Mouse (Mus musculus): ENCODE data around the gene Ccdc69. TPM values are rescaled to one million over a fixed set of nuclear protein-coding genes. Genes with fewer than 3 reads are reported as not detected.

Gene Ccdc69
- polyA plus RNA-seq, 1 experiment from 2014 or later = 1.7 TPM

GRCm38 (mm10) chr11:55109521-55110300 lies 31.8 kb upstream of the Ccdc69 start:
- 85% methylated on average over 7 of the region's 7 CpGs for WGBS
- peaks cover 8% of the 10 kb centered on the region; the same call in 1 of the 2 replicates for H3K36me3 ChIP-seq
- ATAC-seq (ENCODE audit: insufficient number of reproducible peaks, low FRiP score, low TSS enrichment, low read depth) = no peak

DNA sequence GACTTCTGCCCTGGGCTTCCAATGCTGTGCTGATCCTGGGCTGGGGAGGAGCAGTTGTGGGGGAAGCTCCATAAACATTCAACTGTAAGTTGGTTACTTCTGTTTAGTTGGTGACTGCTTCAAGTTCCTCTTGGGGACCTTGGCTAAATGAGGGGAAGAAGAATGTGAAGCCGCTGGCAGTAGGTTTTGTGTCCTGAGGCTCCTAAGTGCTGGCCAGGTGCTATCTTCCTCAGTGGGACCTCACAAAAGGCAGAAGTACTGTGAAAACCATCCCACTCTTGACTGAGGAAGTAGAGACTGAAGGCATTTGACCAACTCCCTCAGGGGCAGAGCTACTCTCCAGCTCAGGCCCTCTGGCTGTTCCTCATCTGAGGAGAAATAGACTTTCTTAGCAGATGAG lies 28.7 kb upstream of the Ccdc69 start:
- WGBS = 90% methylated on average over 1 of the region's 1 CpGs
- no peak overlapping the region for H3K9ac ChIP-seq
- peaks cover 12% of the 10 kb centered on the region for H3K4me1 ChIP-seq
- no peaks in the 10 kb centered on the region for H3K27me3 ChIP-seq
- H3K4me3 ChIP-seq = no peak overlapping the region
- H3K36me3 ChIP-seq = peaks cover 8% of the 10 kb centered on the region; the same call in 1 of the 2 replicates
- ATAC-seq (ENCODE audit: insufficient number of reproducible peaks, low FRiP score, low TSS enrichment, low read depth) = no peak
- no peak overlapping the region for H3K4me2 ChIP-seq
- no peaks in the 10 kb centered on the region for H3K9me3 ChIP-seq
- no peak overlapping the region for H3K27ac ChIP-seq

More at GRCm38 (mm10) chr11:55109521-55110300, 31.8 kb upstream of the Ccdc69 start:
- no peak overlapping the region for H3K9ac ChIP-seq
- H3K4me3 ChIP-seq = no peak overlapping the region
- no peaks in the 10 kb centered on the region for H3K27me3 ChIP-seq
- H3K27ac ChIP-seq = peak overlapping the region; percentile 52; the same call in 1 of the 2 replicates
- peaks cover 12% of the 10 kb centered on the region for H3K4me1 ChIP-seq
- H3K4me2 ChIP-seq = no peak overlapping the region
- H3K9me3 ChIP-seq = no peaks in the 10 kb centered on the region

- Histone ChIP-seq H3K4me1 (peaks cover 5% of the 10 kb centered on the region), H3K27me3 (no peaks in the 10 kb centered on the region), H3K36me3 (peaks cover 8% of the 10 kb centered on the region; the same call in 1 of the 2 replicates), H3K4me2 (no peak overlapping the region), H3K27ac (no peak overlapping the region), H3K4me3 (no peak overlapping the region), H3K9ac (no peak overlapping the region), H3K9me3 (no peaks in the 10 kb centered on the region)
- WGBS = 76% methylated on average over 4 of the region's 4 CpGs
- ATAC-seq (ENCODE audit: insufficient number of reproducible peaks, low FRiP score, low TSS enrichment, low read depth) = no peak
Observed at GRCm38 (mm10) chr11:55105389-55105788, 27.5 kb upstream of the Ccdc69 start.

DNA sequence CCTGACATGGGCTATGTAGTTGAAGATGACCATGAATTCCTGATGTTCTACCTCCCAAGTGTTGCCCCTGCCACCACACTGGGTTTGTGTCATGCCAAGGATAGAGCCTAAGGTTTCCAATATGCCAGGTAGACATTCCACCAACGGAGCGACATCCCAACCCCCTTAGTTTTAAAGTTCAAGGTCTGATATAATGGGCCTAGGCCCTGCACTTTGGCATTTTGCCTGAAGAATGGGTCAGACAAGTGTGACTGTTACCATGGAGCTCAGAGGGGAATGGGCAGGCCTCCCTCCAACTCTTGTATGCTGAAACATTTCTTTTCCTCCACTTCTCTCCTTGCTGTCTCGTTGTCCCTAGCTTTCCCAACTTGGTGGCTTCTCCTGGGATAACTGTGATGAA lies 25.3 kb upstream of the Ccdc69 start:
- Histone ChIP-seq H3K36me3 (peaks cover 5% of the 10 kb centered on the region; the same call in 1 of the 2 replicates), H3K9ac (no peak overlapping the region), H3K27me3 (no peaks in the 10 kb centered on the region), H3K4me2 (no peak overlapping the region), H3K4me3 (no peak overlapping the region), H3K27ac (no peak overlapping the region), H3K4me1 (peaks cover 5% of the 10 kb centered on the region), H3K9me3 (no peaks in the 10 kb centered on the region)
- no peak for ATAC-seq (ENCODE audit: insufficient number of reproducible peaks, low FRiP score, low TSS enrichment, low read depth)
- WGBS = 88% methylated on average over 3 of the region's 3 CpGs

GRCm38 (mm10) chr11:55102015-55102414 lies 24.1 kb upstream of the Ccdc69 start:
- Histone ChIP-seq H3K4me1 (peaks cover 9% of the 10 kb centered on the region), H3K36me3 (peaks cover 5% of the 10 kb centered on the region; the same call in 1 of the 2 replicates), H3K9ac (no peak overlapping the region), H3K9me3 (no peaks in the 10 kb centered on the region), H3K27ac (no peak overlapping the region), H3K4me3 (no peak overlapping the region), H3K27me3 (no peaks in the 10 kb centered on the region), H3K4me2 (no peak overlapping the region)
- no peak for ATAC-seq (ENCODE audit: insufficient number of reproducible peaks, low FRiP score, low TSS enrichment, low read depth)
- 86% methylated on average over 3 of the region's 3 CpGs for WGBS

DNA sequence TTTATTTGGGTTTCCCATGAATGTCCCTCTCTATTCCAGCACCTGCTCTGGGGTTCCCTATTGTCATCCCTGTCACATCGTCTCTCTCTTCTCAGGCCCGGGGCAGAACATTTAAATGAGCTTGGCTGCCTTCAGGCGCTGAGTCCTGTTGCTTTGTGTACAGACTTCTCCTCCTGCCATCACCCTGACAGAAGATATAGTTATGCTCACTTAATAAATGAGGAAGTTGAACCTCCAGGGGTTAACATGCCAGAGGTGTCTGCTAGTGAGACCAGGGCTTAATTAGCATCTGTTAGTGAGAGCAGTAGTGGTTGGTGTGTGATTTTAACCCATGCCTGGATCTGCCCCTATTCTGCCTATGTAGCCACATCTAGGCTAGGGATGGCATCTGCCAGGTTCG lies 21.9 kb upstream of the Ccdc69 start:
- Histone ChIP-seq H3K4me1 (peaks cover 9% of the 10 kb centered on the region), H3K27ac (no peak overlapping the region), H3K9ac (no peak overlapping the region), H3K4me2 (no peak overlapping the region), H3K27me3 (no peaks in the 10 kb centered on the region), H3K36me3 (no peaks in the 10 kb centered on the region), H3K9me3 (no peaks in the 10 kb centered on the region), H3K4me3 (no peak overlapping the region)
- no peak for ATAC-seq (ENCODE audit: insufficient number of reproducible peaks, low FRiP score, low TSS enrichment, low read depth)
- 56% methylated on average over 4 of the region's 4 CpGs for WGBS

DNA sequence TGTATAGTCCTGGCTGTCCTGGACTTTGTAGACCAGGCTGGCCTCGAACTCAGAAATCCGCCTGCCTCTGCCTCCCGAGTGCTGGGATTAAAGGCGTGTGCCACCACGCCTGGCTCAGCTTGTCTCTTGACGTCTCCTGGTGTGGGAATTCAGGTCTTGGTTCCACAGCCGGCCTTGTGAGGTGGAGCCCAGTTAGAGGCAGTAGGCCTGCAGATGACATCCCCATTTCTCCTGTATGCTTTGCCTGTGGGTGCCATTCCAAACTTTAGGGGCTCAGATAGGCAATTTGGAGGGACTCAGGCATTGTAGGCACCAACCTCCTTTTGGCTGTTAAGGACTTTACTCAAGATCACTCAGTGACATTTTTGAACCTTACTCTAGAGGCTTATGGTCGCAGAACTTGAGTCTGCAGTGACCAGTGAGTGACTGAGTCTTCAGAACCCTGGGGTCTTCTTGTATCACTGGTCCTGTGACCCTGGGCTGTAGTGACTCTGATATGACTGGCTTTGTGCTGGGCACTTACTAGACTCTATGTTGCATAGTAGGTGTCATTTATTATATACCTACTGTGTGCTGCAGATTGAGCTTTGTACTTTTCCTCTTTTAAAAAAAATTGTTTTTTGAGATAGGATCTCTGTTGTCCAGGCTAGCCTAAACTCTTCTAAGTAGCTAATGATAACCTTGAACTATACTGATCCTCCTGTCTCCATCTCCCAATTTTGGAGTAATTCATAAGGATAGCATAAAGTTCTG lies 21.3 kb upstream of the Ccdc69 start:
- peaks cover 9% of the 10 kb centered on the region for H3K4me1 ChIP-seq
- peak overlapping the region; percentile 84; the same call in 1 of the 2 replicates for H3K4me2 ChIP-seq
- no peaks in the 10 kb centered on the region for H3K27me3 ChIP-seq
- H3K9ac ChIP-seq = no peak overlapping the region
- ATAC-seq (ENCODE audit: insufficient number of reproducible peaks, low FRiP score, low TSS enrichment, low read depth) = no peak
- 91% methylated on average over 8 of the region's 8 CpGs for WGBS
- no peak overlapping the region for H3K27ac ChIP-seq
- H3K36me3 ChIP-seq = no peaks in the 10 kb centered on the region
- H3K4me3 ChIP-seq = no peak overlapping the region
- H3K9me3 ChIP-seq = no peaks in the 10 kb centered on the region

DNA sequence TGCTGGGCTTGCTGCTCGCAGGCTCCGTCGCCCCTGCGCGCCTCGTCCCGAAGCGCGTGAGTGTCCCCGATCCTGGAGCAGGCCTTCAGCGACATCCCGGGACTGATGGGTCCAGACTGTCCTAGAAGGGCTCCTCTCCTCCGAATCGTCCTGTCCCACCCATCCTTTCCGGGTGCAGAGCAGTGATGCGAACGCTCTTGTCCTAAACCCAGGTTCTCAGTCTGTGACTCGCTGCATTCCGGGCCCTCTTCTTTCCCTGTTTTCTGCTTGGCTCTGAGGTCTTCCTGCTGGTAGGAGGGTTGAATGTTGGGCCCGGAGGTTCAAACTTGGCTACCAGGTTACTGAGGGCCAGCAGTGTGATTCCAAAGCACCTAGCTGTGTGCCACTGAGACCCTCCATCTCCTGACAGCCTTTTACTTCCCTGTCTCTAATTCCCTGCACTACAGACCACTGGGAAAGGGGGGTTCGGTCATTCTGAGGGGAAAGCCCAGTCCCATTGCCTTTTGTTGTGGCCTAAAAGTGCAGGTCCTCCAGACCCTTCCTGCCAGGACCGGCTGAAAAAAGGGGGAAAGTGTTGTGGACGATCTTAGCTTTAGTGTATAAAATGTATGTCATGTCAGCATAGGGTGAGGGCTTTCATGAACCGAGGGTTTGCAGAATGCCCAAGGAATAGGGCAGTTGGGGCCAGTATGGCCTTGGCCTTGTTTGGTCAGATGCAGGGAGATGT lies 20.4 kb upstream of the Ccdc69 start:
- ATAC-seq (ENCODE audit: insufficient number of reproducible peaks, low FRiP score, low TSS enrichment, low read depth) = no peak
- Histone ChIP-seq H3K4me1 (peaks cover 9% of the 10 kb centered on the region), H3K4me3 (peak overlapping the region; percentile 62), H3K9me3 (no peaks in the 10 kb centered on the region), H3K9ac (peak overlapping the region; percentile 56), H3K27ac (peak overlapping the region; percentile 85), H3K4me2 (peak overlapping the region; percentile 84), H3K27me3 (no peaks in the 10 kb centered on the region), H3K36me3 (no peaks in the 10 kb centered on the region)
- WGBS = 15% methylated on average over 24 of the region's 24 CpGs

DNA sequence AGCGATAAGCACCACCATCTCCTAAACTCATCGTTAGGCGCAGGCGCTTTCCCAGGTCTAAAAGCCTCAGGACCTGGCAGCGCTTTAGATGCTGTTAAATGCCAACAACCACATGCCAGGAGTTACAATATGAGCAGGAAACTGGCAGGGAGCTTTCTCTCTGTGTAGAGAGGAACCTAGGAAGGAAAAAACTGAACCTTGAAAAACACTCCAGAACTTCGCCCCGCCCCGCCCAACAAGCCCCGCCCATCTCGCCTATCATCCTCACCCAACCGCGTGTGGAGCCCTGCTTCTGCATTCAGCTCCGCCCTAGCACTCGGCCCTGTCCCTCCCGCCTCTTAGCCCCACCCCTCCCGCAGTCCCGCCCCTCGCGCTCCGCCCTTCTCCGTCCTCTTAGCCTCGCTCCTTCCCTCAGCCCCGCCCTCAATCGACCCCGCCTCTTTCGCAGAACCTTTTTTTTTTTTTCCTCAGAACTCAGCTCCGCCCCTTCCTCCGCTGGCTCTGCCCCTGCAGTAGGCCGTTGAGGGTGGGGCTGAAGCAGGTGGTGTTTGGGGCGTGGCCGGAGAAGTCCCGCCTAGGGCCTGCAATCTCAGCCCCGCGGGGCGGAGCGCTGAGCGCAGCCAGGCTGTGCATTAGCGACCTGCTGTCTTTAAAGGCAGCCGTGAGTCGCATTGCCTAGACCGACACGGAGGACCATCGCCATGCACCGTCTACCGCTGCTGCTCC lies 19.7 kb upstream of the Ccdc69 start, which contains the start of gene Gm2a:
TSS of gene Gm2a (plus strand) at position 653 of the 726 bp plus-strand sequence.
- Histone ChIP-seq H3K36me3 (no peaks in the 10 kb centered on the region), H3K4me2 (peak within 1 kb of the TSS; percentile 84), H3K9ac (peak within 1 kb of the TSS; percentile 56), H3K4me1 (peaks cover 9% of the 10 kb centered on the region), H3K27me3 (no peaks in the 10 kb centered on the region), H3K4me3 (peak within 1 kb of the TSS; percentile 62), H3K9me3 (no peaks in the 10 kb centered on the region), H3K27ac (peak within 1 kb of the TSS; percentile 85)
- ATAC-seq (ENCODE audit: insufficient number of reproducible peaks, low FRiP score, low TSS enrichment, low read depth) = peak; percentile 97
- 2% methylated on average over 42 of the region's 45 CpGs for WGBS

- no peak for ATAC-seq (ENCODE audit: insufficient number of reproducible peaks, low FRiP score, low TSS enrichment, low read depth)
- Histone ChIP-seq H3K9ac (no peak overlapping the region), H3K36me3 (no peaks in the 10 kb centered on the region), H3K9me3 (no peaks in the 10 kb centered on the region), H3K4me1 (peaks cover 9% of the 10 kb centered on the region), H3K4me3 (peak overlapping the region; percentile 62), H3K4me2 (peak overlapping the region; percentile 84), H3K27ac (peak overlapping the region; percentile 85), H3K27me3 (no peaks in the 10 kb centered on the region)
- WGBS = 24% methylated on average over 11 of the region's 11 CpGs
Observed at GRCm38 (mm10) chr11:55096731-55097462, 19.0 kb upstream of the Ccdc69 start.
